Mouse (Mus musculus): Measurements from ENCODE around the gene Rassf2. TPM values are rescaled to one million over a fixed set of nuclear protein-coding genes. Genes with fewer than 3 reads are reported as not detected.

The Rassf2 gene
- total RNA-seq (2021): 10 to 100 TPM; 28.0 to 30.4 TPM

GRCm38 (mm10) chr2:132029646-132030417, at the start of gene Rassf2:
TSS of gene Rassf2 (minus strand) at chr2:132030258.
- intact Hi-C loops (cut with DNase I): no loop called here
- DNase-seq (ENCODE audit: extremely low spot score in 1 of 2, low spot score in 2 of 2): peak; percentile 84 to 94

GRCm38 (mm10) chr2:132079139-132079538, 49.1 kb upstream of the Rassf2 start:
- intact Hi-C loops (cut with DNase I): no loop called here
- no peak for DNase-seq (ENCODE audit: extremely low spot score in 1 of 2, low spot score in 2 of 2)

- intact Hi-C loops (cut with DNase I): no loop called here
- DNase-seq (ENCODE audit: extremely low spot score in 1 of 2, low spot score in 2 of 2): no peak
Observed at GRCm38 (mm10) chr2:132073052-132073451, 43.0 kb upstream of the Rassf2 start.

GRCm38 (mm10) chr2:132069985-132070735, 40.1 kb upstream of the Rassf2 start:
- DNase-seq (ENCODE audit: extremely low spot score in 1 of 2, low spot score in 2 of 2): no peak
- intact Hi-C loops (cut with DNase I): no loop called here

GRCm38 (mm10) chr2:132064185-132064831, 34.2 kb upstream of the Rassf2 start:
- no peak for DNase-seq (ENCODE audit: extremely low spot score in 1 of 2, low spot score in 2 of 2)
- intact Hi-C loops (cut with DNase I): loop anchor here (5.0 kb wide), 1 partner anchor 82 kb away; no protein-coding TSS in a partner anchor

GRCm38 (mm10) chr2:132063776-132064175, 33.7 kb upstream of the Rassf2 start:
- intact Hi-C loops (cut with DNase I): loop anchor here (5.0 kb wide), 1 partner anchor 81 kb away; no protein-coding TSS in a partner anchor
- no peak for DNase-seq (ENCODE audit: extremely low spot score in 1 of 2, low spot score in 2 of 2)

GRCm38 (mm10) chr2:132061884-132062283, 31.8 kb upstream of the Rassf2 start:
- intact Hi-C loops (cut with DNase I): loop anchor here (5.0 kb wide), 1 partner anchor 80 kb away; no protein-coding TSS in a partner anchor

GRCm38 (mm10) chr2:132059919-132060318, 29.9 kb upstream of the Rassf2 start:
- intact Hi-C loops (cut with DNase I): loop anchor here (5.0 kb wide), 1 partner anchor 78 kb away; no protein-coding TSS in a partner anchor
- DNase-seq (ENCODE audit: extremely low spot score in 1 of 2, low spot score in 2 of 2): no peak

More at GRCm38 (mm10) chr2:132061884-132062283, 31.8 kb upstream of the Rassf2 start:
- DNase-seq (ENCODE audit: extremely low spot score in 1 of 2, low spot score in 2 of 2): no peak

- intact Hi-C loops (cut with DNase I): no loop called here
- DNase-seq (ENCODE audit: extremely low spot score in 1 of 2, low spot score in 2 of 2): no peak
Observed at GRCm38 (mm10) chr2:132055349-132055753, 25.3 kb upstream of the Rassf2 start.

- no peak for DNase-seq (ENCODE audit: extremely low spot score in 1 of 2, low spot score in 2 of 2)
- intact Hi-C loops (cut with DNase I): no loop called here
Observed at GRCm38 (mm10) chr2:132053824-132054223, 23.8 kb upstream of the Rassf2 start.

GRCm38 (mm10) chr2:132051798-132052197, 21.7 kb upstream of the Rassf2 start:
- DNase-seq (ENCODE audit: extremely low spot score in 1 of 2, low spot score in 2 of 2): no peak
- intact Hi-C loops (cut with DNase I): no loop called here

- DNase-seq (ENCODE audit: extremely low spot score in 1 of 2, low spot score in 2 of 2): no peak
- intact Hi-C loops (cut with DNase I): no loop called here
Observed at GRCm38 (mm10) chr2:132049921-132050320, 19.9 kb upstream of the Rassf2 start.

GRCm38 (mm10) chr2:132049491-132049890, 19.4 kb upstream of the Rassf2 start:
- intact Hi-C loops (cut with DNase I): no loop called here
- DNase-seq (ENCODE audit: extremely low spot score in 1 of 2, low spot score in 2 of 2): no peak

GRCm38 (mm10) chr2:132048143-132048772, 18.2 kb upstream of the Rassf2 start:
- intact Hi-C loops (cut with DNase I): no loop called here
- no peak for DNase-seq (ENCODE audit: extremely low spot score in 1 of 2, low spot score in 2 of 2)

GRCm38 (mm10) chr2:132047364-132047763, 17.3 kb upstream of the Rassf2 start:
- intact Hi-C loops (cut with DNase I): no loop called here
- no peak for DNase-seq (ENCODE audit: extremely low spot score in 1 of 2, low spot score in 2 of 2)

- DNase-seq (ENCODE audit: extremely low spot score in 1 of 2, low spot score in 2 of 2): peak in 1 of 2 experiments; percentile 3
- intact Hi-C loops (cut with DNase I): no loop called here
Observed at GRCm38 (mm10) chr2:132046659-132047058, 16.6 kb upstream of the Rassf2 start.

- intact Hi-C loops (cut with DNase I): no loop called here
- no peak for DNase-seq (ENCODE audit: extremely low spot score in 1 of 2, low spot score in 2 of 2)
Observed at GRCm38 (mm10) chr2:132044320-132045274, 14.5 kb upstream of the Rassf2 start.

GRCm38 (mm10) chr2:132043101-132043621, 13.1 kb upstream of the Rassf2 start:
- intact Hi-C loops (cut with DNase I): no loop called here
- DNase-seq (ENCODE audit: extremely low spot score in 1 of 2, low spot score in 2 of 2): peak; percentile 74 to 85
